Mouse (Mus musculus) forebrain, embryonic 10.5 days (tissue): Measurements from ENCODE around the gene Smox. TPM values are rescaled to one million over a fixed set of nuclear protein-coding genes. Genes with fewer than 3 reads are reported as not detected.
"Not testable (repeated sequence)": the region's sequence is repeated elsewhere in the genome, so short reads cannot be mapped to it uniquely, and the experiment has no call there.

ENCODE experiments used
- DNase-seq: peaks from one replicate; pipeline ENCODE4 v3.0.0-alpha.2; 2017; ENCODE audit warnings: low spot score; ENCODE audit errors: extremely low spot score
- H3K27ac ChIP-seq: fragments of 300-500 bp; sonication (generic); 2 replicates; pipeline ENCODE4 v1.5.1; 2016; ENCODE audit warnings: mild to moderate bottlenecking
- H3K27me3 ChIP-seq: fragments of 300-500 bp; sonication (generic); 2 replicates; pipeline ENCODE4 v1.6.1; 2016; ENCODE audit warnings: mild to moderate bottlenecking; ENCODE audit not compliant: poor library complexity, severe bottlenecking
- H3K36me3 ChIP-seq: fragments of 300-500 bp; sonication (generic); replicated peaks from 2 replicates; pipeline ENCODE4 v1.6.1; 2016; ENCODE audit warnings: mild to moderate bottlenecking, moderate library complexity
- H3K4me1 ChIP-seq: fragments of 300-500 bp; sonication (generic); 2 replicates; pipeline ENCODE4 v1.6.1; 2016
- H3K4me3 ChIP-seq: fragments of 300-500 bp; sonication (generic); 2 replicates; pipeline ENCODE4 v1.5.1; 2016; ENCODE audit warnings: mild to moderate bottlenecking, moderate library complexity
- H3K9me3 ChIP-seq: fragments of 300-500 bp; sonication (generic); 2 replicates; pipeline ENCODE4 v1.6.1; 2016; ENCODE audit warnings: mild to moderate bottlenecking, moderate library complexity
- WGBS: fragments of 180-500 bp; shearing (Covaris S2); methylation state at CpG from one replicate; pipeline ENCODE4 v1.1.7; 2016; 5-methylcytosine and 5-hydroxymethylcytosine counted together
- polyA plus RNA-seq: library from polyadenylated mRNA; unstranded; fragments of >200 nt; fragmentation: Nextera tagmentation; extraction: Ambion mirVana; gene quantifications from 2 replicates; pipeline ENCODE4 v1.2.1, GENCODE M21; 2016

The Smox gene
- polyA plus RNA-seq, 1 experiment from 2014 or later = 31.7 TPM

DNA sequence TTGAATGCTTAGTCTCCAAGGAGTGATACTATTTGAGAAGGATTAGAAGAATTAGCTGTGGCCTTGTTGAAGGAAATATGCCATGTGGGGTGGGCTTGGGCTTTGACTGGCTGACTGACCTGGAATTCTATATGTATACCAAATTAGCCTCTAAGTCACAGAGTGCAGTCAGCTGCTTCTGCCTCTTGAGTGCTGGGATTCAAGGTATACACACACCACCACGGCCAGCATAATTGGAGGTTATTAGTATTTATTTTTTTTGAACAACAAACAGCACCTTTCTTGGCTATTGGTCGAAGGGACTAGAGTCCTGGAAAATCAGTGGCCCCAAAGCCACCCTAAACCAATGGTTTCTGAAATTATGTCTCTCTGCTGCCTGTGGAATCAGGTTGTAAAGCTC, 24.6 kb upstream of the Smox start:
- Histone ChIP-seq H3K36me3 (no peaks in the 10 kb centered on the region), H3K27ac (no peak overlapping the region), H3K4me1 (no peaks in the 10 kb centered on the region), H3K27me3 (no peaks in the 10 kb centered on the region), H3K9me3 (peaks cover 5% of the 10 kb centered on the region; the same call in 1 of the 2 replicates), H3K4me3 (no peak overlapping the region)
- no peak for DNase-seq
- WGBS = 86% methylated on average over 2 of the region's 2 CpGs

DNA sequence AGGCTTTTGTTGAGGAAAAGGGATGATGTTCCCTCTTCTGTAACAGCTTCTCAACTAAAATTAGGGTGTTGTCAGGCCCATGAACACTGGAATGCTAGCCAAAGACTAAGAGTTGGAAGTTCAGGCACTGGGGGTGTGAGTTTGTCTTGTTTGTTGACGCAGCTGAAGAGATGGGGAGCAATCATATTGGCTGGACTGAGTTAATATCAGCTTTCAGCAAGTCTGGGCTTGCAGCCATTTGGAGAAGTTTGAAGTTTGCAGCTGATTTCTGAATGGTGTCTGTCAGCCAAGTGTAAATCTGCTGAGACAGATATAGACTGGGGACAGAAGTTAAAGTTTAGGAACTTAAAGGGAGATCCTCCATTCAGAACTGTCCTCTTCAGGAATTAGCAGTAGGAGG, 21.4 kb upstream of the Smox start:
- 66% methylated on average over 1 of the region's 1 CpGs for WGBS
- DNase-seq = no peak
- H3K36me3 ChIP-seq = no peaks in the 10 kb centered on the region
- no peak overlapping the region for H3K27ac ChIP-seq
- H3K27me3 ChIP-seq = no peaks in the 10 kb centered on the region
- no peaks in the 10 kb centered on the region for H3K9me3 ChIP-seq
- H3K4me1 ChIP-seq = no peaks in the 10 kb centered on the region
- H3K4me3 ChIP-seq = no peak overlapping the region

GRCm38 (mm10) chr2:131473749-131474148, 17.5 kb upstream of the Smox start:
- Histone ChIP-seq H3K27ac (no peak overlapping the region), H3K4me1 (no peaks in the 10 kb centered on the region), H3K4me3 (no peak overlapping the region), H3K36me3 (no peaks in the 10 kb centered on the region), H3K9me3 (no peaks in the 10 kb centered on the region), H3K27me3 (no peaks in the 10 kb centered on the region)
- 89% methylated on average over 6 of the region's 6 CpGs for WGBS
- no peak for DNase-seq

- WGBS = 90% methylated on average over 5 of the region's 5 CpGs
- H3K9me3 ChIP-seq, H3K27ac ChIP-seq, H3K4me1 ChIP-seq, H3K36me3 ChIP-seq, H3K27me3 ChIP-seq, H3K4me3 ChIP-seq, DNase-seq: not testable (repeated sequence)
Measured at GRCm38 (mm10) chr2:131477105-131477504, 14.2 kb upstream of the Smox start.

GRCm38 (mm10) chr2:131477917-131478316, 13.4 kb upstream of the Smox start:
- Histone ChIP-seq H3K27ac (no peak overlapping the region), H3K36me3 (no peaks in the 10 kb centered on the region), H3K27me3 (no peaks in the 10 kb centered on the region), H3K4me3 (no peak overlapping the region), H3K9me3 (peaks cover 3% of the 10 kb centered on the region; the same call in 1 of the 2 replicates), H3K4me1 (no peaks in the 10 kb centered on the region)
- 94% methylated on average over 6 of the region's 6 CpGs for WGBS
- no peak for DNase-seq

- Histone ChIP-seq H3K27ac (no peak overlapping the region), H3K4me1 (no peaks in the 10 kb centered on the region), H3K36me3 (no peaks in the 10 kb centered on the region), H3K9me3 (peaks cover 3% of the 10 kb centered on the region; the same call in 1 of the 2 replicates), H3K4me3 (no peak overlapping the region), H3K27me3 (no peaks in the 10 kb centered on the region)
- no peak for DNase-seq
- WGBS = 90% methylated on average over 8 of the region's 8 CpGs
Measured at GRCm38 (mm10) chr2:131478349-131478748, 12.9 kb upstream of the Smox start.

DNA sequence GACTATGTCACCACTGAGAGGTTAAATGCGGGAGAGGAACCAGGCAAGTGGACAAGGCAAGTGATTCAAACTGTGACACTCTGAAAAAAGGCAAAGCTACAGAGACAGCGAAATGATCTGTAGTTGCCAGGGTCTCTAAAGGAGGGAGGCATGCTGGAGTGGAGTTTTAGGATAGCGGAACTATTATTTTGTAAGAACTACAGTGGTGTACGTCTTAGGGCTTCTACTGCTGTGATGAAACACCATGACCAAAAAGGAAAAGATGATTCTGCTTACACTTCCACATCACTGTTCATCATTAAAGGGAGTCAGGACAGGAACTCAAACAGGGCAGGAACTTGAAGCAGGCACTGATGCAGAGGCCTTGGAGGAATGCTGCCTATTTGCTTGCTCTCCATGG, 12.4 kb upstream of the Smox start:
- H3K4me3 ChIP-seq = no peak overlapping the region
- no peaks in the 10 kb centered on the region for H3K36me3 ChIP-seq
- H3K27me3 ChIP-seq = no peaks in the 10 kb centered on the region
- WGBS = 89% methylated on average over 4 of the region's 4 CpGs
- DNase-seq = no peak
- no peak overlapping the region for H3K27ac ChIP-seq
- no peaks in the 10 kb centered on the region for H3K4me1 ChIP-seq
- peaks cover 3% of the 10 kb centered on the region; the same call in 1 of the 2 replicates for H3K9me3 ChIP-seq

GRCm38 (mm10) chr2:131481733-131482132, 9.6 kb upstream of the Smox start:
- no peaks in the 10 kb centered on the region for H3K36me3 ChIP-seq
- H3K9me3 ChIP-seq = peaks cover 3% of the 10 kb centered on the region; the same call in 1 of the 2 replicates
- no peak overlapping the region for H3K4me3 ChIP-seq
- no peak overlapping the region for H3K27ac ChIP-seq
- WGBS = 74% methylated on average over 1 of the region's 1 CpGs
- DNase-seq = no peak
- H3K4me1 ChIP-seq = no peaks in the 10 kb centered on the region
- no peaks in the 10 kb centered on the region for H3K27me3 ChIP-seq

GRCm38 (mm10) chr2:131482478-131482877, 8.8 kb upstream of the Smox start:
- H3K9me3 ChIP-seq = peaks cover 3% of the 10 kb centered on the region; the same call in 1 of the 2 replicates
- H3K4me3 ChIP-seq = no peak overlapping the region
- H3K36me3 ChIP-seq = no peaks in the 10 kb centered on the region
- no peaks in the 10 kb centered on the region for H3K27me3 ChIP-seq
- 91% methylated on average over 6 of the region's 6 CpGs for WGBS
- H3K4me1 ChIP-seq = no peaks in the 10 kb centered on the region
- H3K27ac ChIP-seq = no peak overlapping the region
- DNase-seq = no peak

DNA sequence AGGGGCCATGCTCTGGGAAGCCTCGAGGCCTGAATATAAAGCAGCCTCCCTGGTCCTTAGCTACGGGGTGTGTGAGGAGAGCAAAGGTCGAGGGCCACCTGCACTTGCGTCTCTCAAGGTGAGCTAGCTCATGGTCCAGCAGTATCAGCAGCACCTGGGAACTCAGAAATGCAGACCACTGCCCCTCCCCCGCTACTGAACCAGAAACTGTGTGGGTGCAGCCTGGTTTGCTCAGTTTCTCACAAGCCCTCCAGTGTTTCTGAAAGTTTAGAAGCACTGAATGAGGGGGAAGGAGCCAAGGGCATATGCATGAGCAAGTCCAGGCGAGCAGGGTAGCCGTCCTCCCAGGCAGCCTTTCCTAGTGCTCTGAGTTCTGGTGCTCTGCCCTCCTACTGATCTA, 7.7 kb upstream of the Smox start:
- DNase-seq = no peak
- Histone ChIP-seq H3K4me3 (no peak overlapping the region), H3K27ac (no peak overlapping the region), H3K27me3 (no peaks in the 10 kb centered on the region), H3K9me3 (peaks cover 3% of the 10 kb centered on the region; the same call in 1 of the 2 replicates), H3K36me3 (no peaks in the 10 kb centered on the region), H3K4me1 (no peaks in the 10 kb centered on the region)
- WGBS = 72% methylated on average over 7 of the region's 7 CpGs

DNA sequence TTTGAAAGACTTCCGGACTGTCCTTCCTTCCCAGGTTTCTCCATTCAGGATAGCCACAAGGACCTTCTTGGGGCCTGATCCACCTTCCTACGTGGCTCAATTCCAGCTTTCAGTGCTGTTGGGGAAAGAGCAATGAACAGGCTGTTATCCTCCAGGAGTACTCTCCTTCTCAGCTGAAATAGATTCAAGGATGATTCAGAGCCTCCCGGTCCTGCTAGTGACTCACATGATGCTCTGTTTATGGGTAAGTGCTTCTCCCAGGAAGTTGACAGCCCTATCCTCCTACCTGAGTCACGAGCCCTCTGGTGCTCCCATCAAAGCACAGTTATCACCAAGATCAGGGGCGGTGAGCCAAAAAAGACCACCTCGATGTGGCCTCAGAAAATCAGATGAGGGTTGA, 7.1 kb upstream of the Smox start:
- H3K4me3 ChIP-seq = no peak overlapping the region
- WGBS = 85% methylated on average over 6 of the region's 6 CpGs
- no peaks in the 10 kb centered on the region for H3K4me1 ChIP-seq
- peaks cover 1% of the 10 kb centered on the region; the same call in 1 of the 2 replicates for H3K9me3 ChIP-seq
- H3K27ac ChIP-seq = no peak overlapping the region
- DNase-seq = no peak
- no peaks in the 10 kb centered on the region for H3K36me3 ChIP-seq
- no peaks in the 10 kb centered on the region for H3K27me3 ChIP-seq

DNA sequence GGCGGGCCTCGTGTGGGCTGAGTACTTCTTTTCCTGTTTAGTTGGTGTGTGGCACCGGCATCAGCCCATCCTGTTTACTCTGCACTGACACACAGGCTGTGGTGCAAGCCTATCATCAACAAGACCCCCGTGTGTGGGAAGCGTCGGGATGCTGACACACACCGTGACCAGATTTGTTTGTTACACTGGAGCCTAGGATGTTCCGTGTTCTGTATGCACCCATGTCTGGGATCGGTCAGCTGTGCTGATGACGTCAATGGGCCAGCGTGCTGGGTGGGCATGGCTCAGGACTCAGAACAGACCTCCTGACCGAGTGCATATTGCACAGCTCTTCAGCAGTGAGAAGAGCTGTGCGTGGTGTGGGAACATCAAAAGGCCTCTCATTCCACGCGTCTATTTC, 6.2 kb upstream of the Smox start:
- Histone ChIP-seq H3K4me3 (no peak overlapping the region), H3K4me1 (no peaks in the 10 kb centered on the region), H3K36me3 (no peaks in the 10 kb centered on the region), H3K27me3 (peaks cover 9% of the 10 kb centered on the region), H3K27ac (no peak overlapping the region), H3K9me3 (no peaks in the 10 kb centered on the region)
- no peak for DNase-seq
- 93% methylated on average over 15 of the region's 15 CpGs for WGBS

- Histone ChIP-seq H3K27ac (no peak overlapping the region), H3K4me3 (no peak overlapping the region), H3K4me1 (no peaks in the 10 kb centered on the region), H3K27me3 (peaks cover 16% of the 10 kb centered on the region), H3K36me3 (no peaks in the 10 kb centered on the region), H3K9me3 (no peaks in the 10 kb centered on the region)
- no peak for DNase-seq
- WGBS = 80% methylated on average over 3 of the region's 3 CpGs
Measured at GRCm38 (mm10) chr2:131486046-131486445, 5.2 kb upstream of the Smox start.

DNA sequence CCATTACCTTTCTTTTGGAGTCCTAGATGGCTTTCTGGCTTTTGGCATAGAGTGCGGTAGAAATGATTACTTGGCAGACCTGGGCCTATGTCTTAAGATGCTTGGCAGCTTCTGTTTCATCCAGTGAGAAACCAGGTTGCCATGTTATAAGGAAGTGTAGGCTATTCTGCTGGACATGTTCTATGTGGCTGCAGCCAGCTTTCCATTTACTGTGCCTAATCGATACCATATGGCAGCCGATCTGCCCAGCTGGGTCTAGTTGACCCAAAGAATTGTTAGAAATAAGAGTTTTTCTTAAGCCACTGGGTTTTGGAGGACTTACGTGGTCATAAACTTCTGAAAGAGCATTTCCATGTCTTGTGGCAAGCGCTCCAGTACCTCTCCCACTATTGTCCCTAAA, 4.0 kb upstream of the Smox start:
- no peaks in the 10 kb centered on the region for H3K36me3 ChIP-seq
- no peaks in the 10 kb centered on the region for H3K9me3 ChIP-seq
- H3K4me3 ChIP-seq = no peak overlapping the region
- no peak for DNase-seq
- WGBS = 82% methylated on average over 5 of the region's 5 CpGs
- peaks cover 12% of the 10 kb centered on the region for H3K4me1 ChIP-seq
- H3K27ac ChIP-seq = no peak overlapping the region
- H3K27me3 ChIP-seq = peaks cover 21% of the 10 kb centered on the region
